Mouse (Mus musculus) erythroid progenitor cell, adult 5-6 weeks (primary cell): Measurements from ENCODE around the gene Mylk2. TPM values are rescaled to one million over a fixed set of nuclear protein-coding genes. Genes with fewer than 3 reads are reported as not detected.

ENCODE experiments used
- ATAC-seq: replicated peaks from 2 replicates; pipeline ENCODE4 v1.8.0; 2016; ENCODE audit warnings: moderate number of reproducible peaks, mild to moderate bottlenecking, moderate TSS enrichment, inconsistent platforms; ENCODE audit not compliant: poor library complexity, low FRiP score, severe bottlenecking
- total RNA-seq, 2 experiments: library from RNA; stranded (forward) in 1 of 2; stranded (reverse) in 1 of 2; fragments of 150-400 nt in 1 of 2; fragments of 186-747, 209-891 nt in 1 of 2; gene quantifications; 2 replicates each; pipeline versions ENCODE4 v1.2.3 to v1.2.4; 2015 to 2017; ENCODE audit warnings: low replicate concordance in 2 of 2

Gene Mylk2
- total RNA-seq, 2 experiments from 2014 or later, result not detected

DNA sequence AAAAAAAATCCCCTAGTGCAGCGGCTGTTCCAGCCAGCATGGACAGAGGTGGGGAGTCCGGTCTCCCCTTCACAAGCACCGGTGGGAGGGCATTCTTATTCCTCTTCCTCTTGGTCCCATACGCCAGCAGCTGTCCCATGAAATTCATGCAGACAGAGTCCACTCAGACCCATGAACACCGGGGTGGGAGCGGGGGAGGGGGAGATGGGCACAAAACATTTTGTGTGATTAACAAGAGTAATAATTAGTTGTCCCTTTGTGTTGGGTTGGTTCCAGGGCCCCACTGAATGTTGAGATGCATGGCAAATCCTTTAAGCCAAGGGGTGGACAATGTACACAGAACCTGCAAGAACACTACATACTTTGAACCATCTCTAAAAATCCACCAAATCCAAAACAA, 30.0 kb downstream of the Mylk2 start:
- no peak for ATAC-seq

DNA sequence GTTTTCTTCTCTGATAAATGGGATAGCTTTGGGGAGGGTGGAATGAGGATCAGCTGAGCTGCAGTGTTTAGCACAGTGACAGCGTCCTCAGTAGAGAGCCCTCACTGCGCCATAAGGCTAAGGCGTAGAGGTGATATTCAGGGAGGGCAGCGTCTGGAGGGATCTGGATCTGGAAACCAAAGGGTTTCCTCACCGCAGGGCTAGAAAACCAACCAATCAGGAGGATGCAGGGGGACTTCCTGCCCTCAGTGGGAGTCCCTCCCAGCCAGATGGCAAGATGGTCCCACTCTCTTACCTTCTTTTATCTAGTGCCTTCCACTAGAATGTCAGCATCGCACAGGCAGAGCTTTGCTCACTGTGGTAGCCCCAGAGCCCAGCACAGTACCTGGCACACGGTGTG, 30.6 kb downstream of the Mylk2 start:
- no peak for ATAC-seq

DNA sequence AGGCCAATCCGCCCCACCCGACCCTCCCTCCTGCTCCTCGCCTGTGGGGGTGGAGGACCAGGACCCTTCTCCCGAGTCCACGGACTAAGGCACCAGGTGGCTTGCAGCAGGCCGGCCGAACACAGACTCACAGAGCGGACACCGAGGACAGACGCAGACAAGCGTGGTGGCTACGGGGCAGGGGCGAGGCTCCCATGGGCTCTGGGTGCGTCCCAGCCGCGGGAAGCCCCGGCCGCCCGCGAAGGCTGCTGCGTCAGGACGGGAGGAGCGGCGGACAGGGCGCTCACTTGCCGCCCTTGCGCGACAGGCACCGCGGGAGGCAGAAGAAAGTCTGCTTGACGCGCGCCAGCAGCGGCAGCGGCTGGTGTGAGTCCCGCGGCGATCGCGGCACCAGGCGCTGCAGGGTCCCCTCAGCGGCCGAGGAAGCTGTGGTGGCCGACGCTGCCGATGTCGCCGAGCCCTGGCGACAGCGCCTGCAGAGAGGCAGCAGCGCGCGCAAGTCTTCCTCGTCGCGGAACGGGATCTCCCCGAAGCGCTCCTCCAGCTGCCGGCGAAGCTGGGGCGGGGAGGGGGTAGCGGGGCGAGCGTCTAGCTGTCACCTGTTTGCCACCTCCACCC, 31.9 kb downstream of the Mylk2 start:
- no peak for ATAC-seq

DNA sequence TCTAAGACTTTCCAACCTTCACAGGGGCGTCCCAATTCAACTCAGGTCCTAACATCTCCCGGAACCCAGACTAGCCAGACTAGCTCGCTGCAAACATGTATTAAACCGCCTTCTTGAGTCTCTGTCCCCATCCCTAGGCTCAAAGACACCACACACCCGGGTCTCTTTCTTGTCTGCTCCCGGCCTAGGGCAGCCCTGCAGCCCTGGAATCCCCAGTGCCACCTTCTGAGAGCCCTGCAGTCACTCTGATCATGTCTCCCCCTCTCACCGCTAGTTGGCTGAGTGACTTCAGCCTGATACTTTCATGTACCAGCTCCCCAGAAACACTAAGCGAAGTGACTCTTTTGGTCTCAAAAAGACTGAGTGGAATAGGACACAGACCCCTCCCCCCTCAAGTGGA, 32.4 kb downstream of the Mylk2 start:
- no peak for ATAC-seq

DNA sequence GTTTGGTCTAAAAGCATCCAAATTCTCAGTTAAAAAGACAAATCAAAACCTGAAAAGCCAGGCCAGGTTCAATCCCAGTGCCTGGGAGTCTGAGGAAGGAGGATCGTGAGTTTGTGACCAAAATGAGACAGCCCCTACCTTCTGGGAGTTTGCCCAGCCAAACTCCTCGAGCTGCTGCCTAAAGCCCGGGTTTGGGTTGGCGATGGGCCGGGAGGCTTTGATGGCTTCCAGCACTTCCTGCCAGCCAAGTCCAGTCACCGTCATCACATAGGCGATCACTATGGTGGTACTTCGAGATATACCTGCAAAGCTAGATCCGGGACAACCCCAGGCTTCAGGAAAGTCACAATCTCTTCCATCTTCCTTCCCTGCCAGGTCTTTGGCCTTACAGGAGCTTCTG, 32.9 kb downstream of the Mylk2 start:
- no peak for ATAC-seq

DNA sequence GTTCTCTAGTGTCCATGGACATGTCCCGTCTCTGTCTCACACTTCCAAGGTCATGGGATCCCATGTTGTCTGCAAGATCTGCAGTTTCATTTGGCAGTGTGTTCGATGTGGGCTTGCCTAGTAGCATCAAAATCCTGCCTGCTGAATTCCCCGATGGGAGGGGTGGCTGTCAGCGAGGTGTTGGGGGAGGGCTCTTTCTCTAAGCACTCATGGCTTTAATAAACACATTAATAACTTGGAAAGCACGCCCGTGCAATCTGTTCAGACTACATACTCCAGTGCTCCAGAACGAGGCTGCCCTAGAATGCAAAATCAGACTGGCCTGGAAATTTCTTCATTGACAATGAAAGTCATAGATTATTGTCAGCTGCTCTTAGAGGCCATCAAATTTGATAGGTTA, 35.9 kb downstream of the Mylk2 start:
- ATAC-seq, result no peak

DNA sequence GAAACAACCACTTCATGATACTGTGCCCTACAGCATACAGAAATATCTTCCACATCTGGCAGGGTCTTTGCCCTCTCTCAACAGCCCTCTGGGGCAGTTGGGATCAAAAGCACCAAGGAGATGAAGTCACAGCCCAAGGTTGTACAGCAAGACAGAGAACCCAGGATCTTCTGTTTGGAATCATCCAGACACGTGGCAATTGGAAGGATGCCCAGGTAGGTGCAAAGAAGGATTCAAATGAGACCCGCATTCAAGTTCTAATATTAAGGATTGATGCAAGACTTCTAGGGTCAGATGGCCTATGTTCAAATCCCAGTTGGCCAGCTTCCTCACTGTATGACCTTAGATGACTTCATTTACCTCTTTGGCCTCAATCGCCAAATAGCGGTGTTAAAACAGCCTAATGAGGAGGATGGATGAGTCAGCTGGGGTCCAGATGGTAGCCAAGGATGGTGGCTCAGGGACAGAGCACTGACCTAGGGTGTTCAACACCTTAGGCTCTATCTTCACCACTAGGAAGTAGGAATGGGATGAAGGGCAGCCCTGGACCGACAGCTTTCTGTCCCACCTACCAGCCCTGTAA, 37.4 kb downstream of the Mylk2 start:
- no peak for ATAC-seq

DNA sequence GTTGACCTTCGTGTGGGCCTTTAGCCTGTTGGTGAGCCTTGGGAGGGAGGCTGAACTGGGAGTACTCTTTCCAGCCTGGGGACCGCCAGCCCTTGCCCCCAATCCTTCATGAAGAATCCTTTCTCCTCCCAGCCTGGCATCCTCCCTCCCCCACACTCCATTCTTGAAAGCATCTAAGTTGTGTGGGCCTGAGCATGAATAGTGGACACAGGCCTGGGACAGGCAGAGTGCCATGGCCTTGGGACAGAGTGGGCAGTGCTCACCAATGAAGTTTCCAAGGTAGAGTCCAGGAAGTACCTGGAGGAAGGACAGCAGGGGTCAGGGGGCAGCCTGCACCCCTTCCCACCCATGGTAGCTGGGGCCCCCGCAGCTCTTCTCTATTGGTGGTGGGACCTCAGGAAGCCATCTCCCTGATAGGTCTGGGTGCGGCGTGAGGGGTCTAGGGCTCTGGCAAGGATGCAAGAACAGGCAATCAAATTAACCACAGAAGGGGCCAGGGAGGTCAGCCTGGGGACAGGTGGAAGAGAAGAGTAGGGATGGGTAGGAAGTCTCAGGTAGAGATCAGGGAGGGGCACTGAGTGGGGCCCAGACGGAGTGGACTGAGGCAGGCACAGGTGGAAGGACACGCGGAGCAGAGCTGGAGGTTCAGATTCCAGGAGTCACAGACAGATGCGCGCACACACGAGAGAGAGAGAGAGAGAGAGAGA, 39.4 kb downstream of the Mylk2 start:
- ATAC-seq, result no peak

DNA sequence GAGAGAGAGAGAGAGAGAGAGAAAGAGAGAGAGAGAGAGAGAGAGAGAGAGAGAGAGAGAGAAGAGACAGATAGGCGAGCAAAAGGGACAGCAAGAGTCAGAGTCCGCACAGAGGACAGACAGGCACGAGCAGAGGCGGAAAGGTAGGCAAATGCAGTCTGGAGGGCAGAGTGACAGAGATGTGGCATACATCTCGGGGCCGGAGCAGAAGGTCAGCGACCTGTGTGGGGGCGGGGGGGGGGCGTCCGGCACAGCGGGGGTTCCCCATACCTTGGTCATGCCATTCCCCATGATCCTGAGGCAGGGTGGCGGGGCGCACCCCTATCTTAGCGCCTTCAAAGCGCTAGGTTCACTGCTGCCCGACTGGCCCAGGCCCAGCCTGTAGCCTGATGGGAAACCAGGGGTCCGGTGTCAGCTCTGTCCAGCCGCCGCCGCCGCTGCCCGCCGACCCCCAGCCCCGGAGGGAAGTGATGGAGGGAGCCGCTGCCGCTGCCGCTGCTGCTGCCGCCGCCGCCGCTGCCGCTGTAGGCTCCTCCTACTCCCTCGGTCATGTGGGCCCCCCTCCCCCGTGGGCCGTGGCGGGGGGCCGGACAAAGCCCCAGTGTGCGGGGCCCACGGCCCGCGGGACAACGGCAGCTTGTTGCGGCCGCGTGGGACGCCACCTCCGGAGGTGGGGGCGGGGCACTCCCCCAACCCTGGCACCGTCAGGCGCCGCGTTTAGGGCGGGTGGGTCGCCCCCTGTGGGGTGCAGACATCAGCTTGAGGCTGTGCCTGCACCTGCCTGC, 40.1 kb downstream of the Mylk2 start, which contains the start of gene Dusp15:
TSS of gene Dusp15 (minus strand) at position 634 of the 785 bp plus-strand sequence.
- ATAC-seq, result no peak

DNA sequence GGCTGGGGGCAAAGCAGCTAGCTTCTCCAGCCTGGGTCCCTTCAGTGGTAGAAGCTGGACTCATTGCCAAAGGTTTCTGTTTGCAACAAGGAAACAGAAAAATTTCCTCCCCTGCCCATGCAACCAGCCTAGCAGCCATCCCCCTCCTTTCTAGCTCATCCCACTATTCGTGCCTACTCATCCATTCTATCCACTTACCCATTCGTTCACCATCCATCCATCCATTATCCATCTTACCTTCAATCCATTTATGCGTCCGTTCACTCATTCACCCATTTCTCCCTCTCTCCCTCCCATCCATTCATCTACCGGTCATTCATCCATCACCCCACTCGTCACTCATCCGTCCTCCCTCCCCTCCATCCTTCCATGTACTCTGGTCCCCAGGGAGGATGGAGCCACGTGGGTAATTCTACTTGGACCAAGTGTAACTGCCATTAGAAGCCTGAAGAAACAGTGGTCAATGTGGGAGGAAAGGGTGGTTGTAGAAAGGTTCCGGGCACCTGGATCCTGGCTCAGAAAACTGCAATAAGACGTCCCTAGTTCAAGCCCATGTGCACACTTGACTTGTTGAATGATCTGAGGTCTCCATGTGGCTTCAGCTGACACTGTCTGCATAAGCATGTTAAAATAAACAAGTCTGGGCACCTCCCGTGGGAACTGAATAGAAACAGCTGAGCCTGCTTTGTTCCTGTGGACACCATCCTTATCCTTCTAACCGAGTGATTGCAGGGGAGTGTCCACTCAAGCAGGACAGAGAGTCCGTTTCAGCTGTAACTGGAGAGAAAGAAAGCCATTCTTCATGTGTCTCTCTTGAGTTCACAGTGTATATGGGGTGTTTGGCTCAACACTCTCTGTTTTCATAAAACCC, 40.9 kb downstream of the Mylk2 start:
- no peak for ATAC-seq

DNA sequence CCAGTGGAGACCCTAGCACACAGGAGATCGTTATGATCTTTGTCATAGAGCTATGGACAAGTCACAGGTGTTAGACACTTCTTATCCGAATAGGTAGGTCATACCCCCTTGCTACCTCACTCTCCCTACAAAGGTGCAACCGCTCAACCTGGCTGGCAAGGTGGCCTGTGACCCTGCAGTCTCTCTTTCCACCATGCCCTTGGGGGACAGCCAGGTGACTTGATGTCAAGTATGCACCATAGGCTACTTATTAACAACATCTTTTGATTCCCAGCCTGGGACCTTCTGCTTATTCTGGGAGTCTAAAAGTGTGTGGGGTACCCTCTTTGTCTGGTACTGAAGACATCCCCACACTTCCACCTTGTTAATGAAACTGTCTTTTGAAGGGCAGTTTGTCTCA, 47.0 kb downstream of the Mylk2 start:
- no peak for ATAC-seq

DNA sequence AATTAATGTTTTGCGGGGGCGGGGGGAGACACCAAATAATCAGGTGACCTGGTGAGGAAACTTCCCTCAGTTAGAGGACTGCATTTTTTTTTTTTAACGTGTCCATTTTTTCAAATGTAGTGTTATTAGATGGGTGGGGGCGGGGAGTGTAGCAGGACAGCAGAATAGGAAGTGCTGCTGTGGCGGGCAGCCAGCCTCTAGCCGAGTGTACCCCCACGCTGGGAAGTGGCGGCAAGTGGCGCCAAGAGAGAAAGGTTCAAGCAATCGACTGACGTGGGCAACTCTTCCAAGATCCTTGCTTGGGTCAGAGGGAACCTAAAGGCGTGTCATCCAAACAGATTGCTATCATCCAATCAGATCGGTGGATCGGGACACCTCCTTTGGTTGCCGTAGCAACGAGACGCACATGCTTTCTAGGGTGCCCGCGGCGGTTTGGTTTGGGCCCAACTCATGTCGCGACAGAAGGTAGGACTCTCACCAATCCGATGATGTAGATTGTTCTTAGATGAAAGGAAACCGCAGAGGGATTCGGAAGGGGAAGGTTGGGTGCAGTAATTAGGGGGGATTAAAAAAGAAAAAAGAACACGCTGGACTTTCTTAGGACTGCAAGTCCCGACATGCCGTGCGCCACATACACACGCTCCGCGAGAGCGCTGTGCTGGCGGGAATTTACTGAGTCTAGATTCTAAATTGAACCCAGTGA, 51.1 kb downstream of the Mylk2 start, which contains the start of gene Ttll9:
TSS of gene Ttll9 (plus strand) at position 395 of the 703 bp plus-strand sequence.
- ATAC-seq, result no peak

DNA sequence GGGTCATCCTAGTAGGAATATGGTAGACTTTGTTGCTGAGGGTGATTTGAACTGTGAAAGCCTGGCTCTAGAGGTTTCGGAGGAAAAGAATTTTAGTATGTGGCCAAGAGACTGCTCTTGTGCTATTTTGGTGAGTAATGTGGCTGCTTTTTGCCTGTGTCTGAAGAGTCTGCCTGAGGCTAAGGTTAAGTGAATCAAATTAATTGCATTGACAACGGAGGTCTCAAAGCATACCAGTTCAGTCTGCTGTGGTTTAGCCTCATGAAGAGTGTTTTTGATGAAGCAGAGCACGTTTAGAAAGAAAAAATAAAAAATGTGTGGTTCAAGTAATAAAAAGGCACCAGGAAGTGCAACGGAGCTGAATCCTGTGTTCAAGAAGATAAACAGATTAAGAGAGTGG, 54.4 kb downstream of the Mylk2 start:
- ATAC-seq, result no peak

Other genes starting within 250 kb of the Mylk2 start
- 17.7 and 24.7 TPM in 2 replicates for gene H13, start 241.9 kb upstream of the Mylk2 start, total RNA-seq (2015; ENCODE audit: low replicate concordance)
- gene H13, start 241.9 kb upstream of the Mylk2 start, total RNA-seq (2017; ENCODE audit: low replicate concordance), result 11.6 and 13.2 TPM in 2 replicates
- not detected in 2 replicates for gene Mcts2, start 224.3 kb upstream of the Mylk2 start, total RNA-seq (2015; ENCODE audit: low replicate concordance)
- 1.7 TPM in 1 of 2 replicates, not detected in the other for gene Mcts2, start 224.3 kb upstream of the Mylk2 start, total RNA-seq (2017; ENCODE audit: low replicate concordance)
- 1.3 and 17.3 TPM in 2 replicates for gene Id1, start 175.1 kb upstream of the Mylk2 start, total RNA-seq (2015; ENCODE audit: low replicate concordance)
- 1.6 and 2.6 TPM in 2 replicates for gene Id1, start 175.1 kb upstream of the Mylk2 start, total RNA-seq (2017; ENCODE audit: low replicate concordance)
- 1.8 TPM in 1 of 2 replicates, not detected in the other for gene Cox4i2, start 157.2 kb upstream of the Mylk2 start, total RNA-seq (2015; ENCODE audit: low replicate concordance)
- not detected in 2 replicates for gene Cox4i2, start 157.2 kb upstream of the Mylk2 start, total RNA-seq (2017; ENCODE audit: low replicate concordance)
- 80.9 and 99.1 TPM in 2 replicates for gene Bcl2l1, start 79.6 kb upstream of the Mylk2 start, total RNA-seq (2015; ENCODE audit: low replicate concordance)
- gene Bcl2l1, start 79.6 kb upstream of the Mylk2 start, total RNA-seq (2017; ENCODE audit: low replicate concordance), result 76.9 and 94.9 TPM in 2 replicates
- 326 and 338 TPM in 2 replicates for gene Tpx2, start 63.4 kb upstream of the Mylk2 start, total RNA-seq (2015; ENCODE audit: low replicate concordance)
- gene Tpx2, start 63.4 kb upstream of the Mylk2 start, total RNA-seq (2017; ENCODE audit: low replicate concordance), result 393 and 412 TPM in 2 replicates
- not detected in 2 replicates for gene Foxs1, start 21.9 kb downstream of the Mylk2 start, total RNA-seq (2015; ENCODE audit: low replicate concordance)
- not detected in 2 replicates for gene Foxs1, start 21.9 kb downstream of the Mylk2 start, total RNA-seq (2017; ENCODE audit: low replicate concordance)
- gene Dusp15, start 40.3 kb downstream of the Mylk2 start, total RNA-seq (2015; ENCODE audit: low replicate concordance), result not detected in 2 replicates
- gene Dusp15, start 40.3 kb downstream of the Mylk2 start, total RNA-seq (2017; ENCODE audit: low replicate concordance), result not detected in 2 replicates
- not detected in 2 replicates for gene Ttll9, start 51.1 kb downstream of the Mylk2 start, total RNA-seq (2015; ENCODE audit: low replicate concordance)
- not detected in 2 replicates for gene Ttll9, start 51.1 kb downstream of the Mylk2 start, total RNA-seq (2017; ENCODE audit: low replicate concordance)
- gene Pdrg1, start 104.1 kb downstream of the Mylk2 start, total RNA-seq (2015; ENCODE audit: low replicate concordance), result 8.8 and 13.3 TPM in 2 replicates
- gene Pdrg1, start 104.1 kb downstream of the Mylk2 start, total RNA-seq (2017; ENCODE audit: low replicate concordance), result 4.2 and 31.2 TPM in 2 replicates
- gene Xkr7, start 120.5 kb downstream of the Mylk2 start, total RNA-seq (2015; ENCODE audit: low replicate concordance), result not detected in 2 replicates
- not detected in 2 replicates for gene Xkr7, start 120.5 kb downstream of the Mylk2 start, total RNA-seq (2017; ENCODE audit: low replicate concordance)
- 0.72 TPM in 1 of 2 replicates, not detected in the other for gene Ccm2l, start 154.6 kb downstream of the Mylk2 start, total RNA-seq (2015; ENCODE audit: low replicate concordance)
- not detected in 2 replicates for gene Ccm2l, start 154.6 kb downstream of the Mylk2 start, total RNA-seq (2017; ENCODE audit: low replicate concordance)
- 35.7 and 36.5 TPM in 2 replicates for gene Hck, start 197.1 kb downstream of the Mylk2 start, total RNA-seq (2015; ENCODE audit: low replicate concordance)
- gene Hck, start 197.1 kb downstream of the Mylk2 start, total RNA-seq (2017; ENCODE audit: low replicate concordance), result 19.4 and 38.2 TPM in 2 replicates
- gene Tm9sf4, start 250.0 kb downstream of the Mylk2 start, total RNA-seq (2015; ENCODE audit: low replicate concordance), result 18.0 and 21.4 TPM in 2 replicates
- 16.9 and 30.3 TPM in 2 replicates for gene Tm9sf4, start 250.0 kb downstream of the Mylk2 start, total RNA-seq (2017; ENCODE audit: low replicate concordance)